Mouse (Mus musculus) right cerebral cortex, postnatal 25 days (tissue): Measurements from ENCODE around the gene 1810013L24Rik.

ENCODE experiments used
- DNase-seq: peaks from one replicate; pipeline ENCODE4 v3.0.0; 2022

1810013L24Rik gene

GRCm38 (mm10) chr16:8829564-8830359 lies at the start of gene 1810013L24Rik:
TSS of gene 1810013L24Rik (plus strand) at chr16:8830100.
- peak; percentile 98 for DNase-seq

- DNase-seq: no peak
These were observed 49.7 kb upstream of the 1810013L24Rik start for GRCm38 (mm10) chr16:8780187-8780586.

GRCm38 (mm10) chr16:8781191-8781590 lies 48.7 kb upstream of the 1810013L24Rik start:
- no peak for DNase-seq

GRCm38 (mm10) chr16:8781660-8782059 lies 48.2 kb upstream of the 1810013L24Rik start:
- DNase-seq: no peak

- no peak for DNase-seq
These were observed 46.5 kb upstream of the 1810013L24Rik start for GRCm38 (mm10) chr16:8783198-8783913.

GRCm38 (mm10) chr16:8784753-8785152 lies 45.1 kb upstream of the 1810013L24Rik start:
- DNase-seq: no peak

GRCm38 (mm10) chr16:8790886-8791285 lies 39.0 kb upstream of the 1810013L24Rik start:
- no peak for DNase-seq

GRCm38 (mm10) chr16:8791949-8792557 lies 37.8 kb upstream of the 1810013L24Rik start, which contains the start of gene Usp7:
TSS of gene Usp7 (minus strand) at chr16:8792308.
- DNase-seq: no peak

- no peak for DNase-seq
These were observed 34.9 kb upstream of the 1810013L24Rik start for GRCm38 (mm10) chr16:8794952-8795351.

- no peak for DNase-seq
These were observed 34.0 kb upstream of the 1810013L24Rik start for GRCm38 (mm10) chr16:8795906-8796305.

- DNase-seq: no peak
These were observed 23.2 kb upstream of the 1810013L24Rik start for GRCm38 (mm10) chr16:8806703-8807102.

- peak; percentile 45 for DNase-seq
These were observed 19.3 kb upstream of the 1810013L24Rik start for GRCm38 (mm10) chr16:8810399-8811127.

- no peak for DNase-seq
These were observed 12.0 kb upstream of the 1810013L24Rik start for GRCm38 (mm10) chr16:8817872-8818271.

GRCm38 (mm10) chr16:8821429-8821828 lies 8.5 kb upstream of the 1810013L24Rik start:
- peak; percentile 24 for DNase-seq

- DNase-seq: no peak
These were observed 7.3 kb upstream of the 1810013L24Rik start for GRCm38 (mm10) chr16:8822586-8822985.

- DNase-seq: no peak
These were observed 6.2 kb upstream of the 1810013L24Rik start for GRCm38 (mm10) chr16:8823661-8824060.

GRCm38 (mm10) chr16:8827366-8827765 lies 2.5 kb upstream of the 1810013L24Rik start:
- no peak for DNase-seq

GRCm38 (mm10) chr16:8828636-8829563 lies 1.0 kb upstream of the 1810013L24Rik start:
- no peak for DNase-seq

- DNase-seq: peak; percentile 62
These were observed 721 bp downstream of the 1810013L24Rik start for GRCm38 (mm10) chr16:8830431-8831211.

GRCm38 (mm10) chr16:8831241-8831640 lies 1.3 kb downstream of the 1810013L24Rik start:
- DNase-seq: no peak

- DNase-seq: no peak
These were observed 7.0 kb downstream of the 1810013L24Rik start for GRCm38 (mm10) chr16:8836876-8837275.
